In genomic region chr10:94147391-94147755, GRCm38 (mm10) we compare ENCODE assay signal across 8 mouse cellular contexts. TPM values are rescaled to one million over a fixed set of nuclear protein-coding genes. Genes with fewer than 3 reads are reported as not detected.
DNase-seq lines count a peak whose midpoint lies in the region; ATAC-seq lines count a peak whose summit lies in the region.

No protein-coding gene starts in this region.

- peak overlapping the region; percentile 63 for H3K4me2 ChIP-seq in forebrain, embryonic 15.5 days (replicated peaks)

- no peak for ATAC-seq in erythroblast, adult 5-6 weeks (replicated peaks; ENCODE audit: low FRiP score, poor library complexity, severe bottlenecking)
- ATAC-seq in forebrain, embryonic 15.5 days (replicated peaks), result peak; percentile 14; the same call in 1 of the 2 replicates

- H3K4me1 ChIP-seq in erythroblast, embryonic 14.5 days (ENCODE audit: control insufficient read depth), result peaks cover 20% of the 10 kb centered on the region
- H3K4me1 ChIP-seq in forebrain, embryonic 15.5 days, result peaks cover 20% of the 10 kb centered on the region

- peaks cover 4% of the 10 kb centered on the region for H3K36me3 ChIP-seq in erythroblast, embryonic 14.5 days (ENCODE audit: control insufficient read depth)
- no peaks in the 10 kb centered on the region for H3K36me3 ChIP-seq in forebrain, embryonic 15.5 days
- no peaks in the 10 kb centered on the region for H3K36me3 ChIP-seq in macrophage (ENCODE audit: inconsistent target)

- peak overlapping the region; percentile 82 for H3K9ac ChIP-seq in forebrain, embryonic 15.5 days (replicated peaks)

- H3K79me2 ChIP-seq in macrophage (ENCODE audit: inconsistent target), result peaks cover 41% of the 10 kb centered on the region

- H3K4me3 ChIP-seq in erythroblast, embryonic 14.5 days (replicated peaks), result peak overlapping the region; percentile 77
- peak overlapping the region; percentile 58 for H3K4me3 ChIP-seq in forebrain, embryonic 15.5 days
- H3K4me3 ChIP-seq in macrophage (ENCODE audit: inconsistent target), result peak overlapping the region; percentile 61

- no peaks in the 10 kb centered on the region for H3K9me3 ChIP-seq in erythroblast, embryonic 14.5 days (ENCODE audit: control insufficient read depth, low read length)
- no peaks in the 10 kb centered on the region for H3K9me3 ChIP-seq in forebrain, embryonic 15.5 days

- WGBS in forebrain, embryonic 15.5 days, result 10% methylated on average over 8 of the region's 8 CpGs
- WGBS in macrophage (ENCODE audit: missing documents), result 15% methylated on average over 8 of the region's 8 CpGs

- H3K27me3 ChIP-seq in erythroblast, embryonic 14.5 days (ENCODE audit: control insufficient read depth), result no peaks in the 10 kb centered on the region
- no peaks in the 10 kb centered on the region for H3K27me3 ChIP-seq in forebrain, embryonic 15.5 days

- no peak overlapping the region; the same call in 1 of the 2 replicates for H3K27ac ChIP-seq in forebrain, embryonic 15.5 days (replicated peaks)
- no peak overlapping the region for H3K27ac ChIP-seq in macrophage

- peak; percentile 57 for DNase-seq in ES-CJ7 (ENCODE audit: low read depth, low spot score)
- DNase-seq in right cerebral cortex, postnatal 25 days, result no peak
- no peak for DNase-seq in gastrocnemius, postnatal 4 days (ENCODE audit: low spot score in 2 of 2)
- no peak for DNase-seq in cerebellum, adult 8-10 months

RNA-seq across cellular contexts. Expression of gene Nr2c1, which starts 0.5 kb away (rescaled TPM):
- polyA plus RNA-seq in erythroblast, embryonic 14.5 days (2012), result 0.03 TPM in 2 replicates
- total RNA-seq in erythroblast, adult 5-6 weeks (2015; ENCODE audit: low replicate concordance), result 0.38 and 3.6 TPM in 2 replicates
- 1.1 and 2.8 TPM in 2 replicates for total RNA-seq in erythroblast, adult 5-6 weeks (2017; ENCODE audit: low replicate concordance)
- polyA plus RNA-seq in forebrain, embryonic 15.5 days (2015; fragmentation: Nextera tagmentation; extraction: Ambion mirVana), result 7.0 and 7.8 TPM in 2 replicates
- 10 to 100 TPM in 16 of 26 experiments, 1 to 10 TPM in 10; 3.8 to 18.8 (median 11.7) TPM for total RNA-seq in macrophage (2018; cell fraction: chromatin; rRNA removed)
- total RNA-seq in macrophage (2018; cell fraction: cytosol; rRNA removed), result 1 to 10 TPM; 4.8 to 9.8 (median 7.8) TPM
- 10 to 100 TPM in 8 of 26 experiments, 1 to 10 TPM in 18; 3.9 to 17.5 (median 7.6) TPM for total RNA-seq in macrophage (2018; cell fraction: nucleus; rRNA removed)
- 6.8 to 10.5 TPM (median 7.9 TPM) in 3 replicates for polyA plus RNA-seq in macrophage (2018)
- total RNA-seq in gastrocnemius, postnatal 4 days (2021), result 1 to 10 TPM; 8.6 to 9.0 TPM

RNA-seq across cellular contexts. Expression of gene Ndufa12, which starts 51.1 kb away (rescaled TPM):
- polyA plus RNA-seq in erythroblast, embryonic 14.5 days (2012), result 39.3 and 95.9 TPM in 2 replicates
- total RNA-seq in erythroblast, adult 5-6 weeks (2015; ENCODE audit: low replicate concordance), result 15.9 and 21.9 TPM in 2 replicates
- 31.1 and 65.5 TPM in 2 replicates for total RNA-seq in erythroblast, adult 5-6 weeks (2017; ENCODE audit: low replicate concordance)
- polyA plus RNA-seq in forebrain, embryonic 15.5 days (2015; fragmentation: Nextera tagmentation; extraction: Ambion mirVana), result 292 and 335 TPM in 2 replicates
- 10 to 100 TPM in 20 of 26 experiments, 1 to 10 TPM in 6; 5.0 to 36.3 (median 13.4) TPM for total RNA-seq in macrophage (2018; cell fraction: chromatin; rRNA removed)
- total RNA-seq in macrophage (2018; cell fraction: cytosol; rRNA removed), result 100 to 1,000 TPM in 17 of 26 experiments, 10 to 100 TPM in 9; 82.5 to 149 (median 108) TPM
- 10 to 100 TPM in 25 of 26 experiments, 1 to 10 TPM in 1; 8.2 to 34.5 (median 17.6) TPM for total RNA-seq in macrophage (2018; cell fraction: nucleus; rRNA removed)
- 111 to 315 TPM (median 226 TPM) in 3 replicates for polyA plus RNA-seq in macrophage (2018)
- 100 to 1,000 TPM; 345 to 383 TPM for total RNA-seq in gastrocnemius, postnatal 4 days (2021)
